Mouse (Mus musculus) gastrocnemius, postnatal 10 days (tissue): ENCODE results near the gene Rpl34. TPM values are rescaled to one million over a fixed set of nuclear protein-coding genes. Genes with fewer than 3 reads are reported as not detected.

ENCODE experiments used
- total RNA-seq, 2 experiments: library from RNA; stranded (reverse); gene quantifications; 2 replicates each; pipeline ENCODE4 v1.2.3; 2021

Gene Rpl34
- total RNA-seq, 2 experiments from 2014 or later = 631 to 655 TPM

Other genes starting within 250 kb of the Rpl34 start
- gene Etnppl, start 113.0 kb downstream of the Rpl34 start, total RNA-seq = not detected
- 10 to 100 TPM; 58.4 to 74.5 TPM for gene Ostc, start 21.0 kb downstream of the Rpl34 start, total RNA-seq